Mouse (Mus musculus): ENCODE data around the gene Slc35b1. TPM values are rescaled to one million over a fixed set of nuclear protein-coding genes. Genes with fewer than 3 reads are reported as not detected.
A peak's percentile ranks its signal among the peaks of the same experiment; 100 is the strongest.

Slc35b1 gene
- polyA plus RNA-seq, 1 experiment = 63.6 TPM

DNA sequence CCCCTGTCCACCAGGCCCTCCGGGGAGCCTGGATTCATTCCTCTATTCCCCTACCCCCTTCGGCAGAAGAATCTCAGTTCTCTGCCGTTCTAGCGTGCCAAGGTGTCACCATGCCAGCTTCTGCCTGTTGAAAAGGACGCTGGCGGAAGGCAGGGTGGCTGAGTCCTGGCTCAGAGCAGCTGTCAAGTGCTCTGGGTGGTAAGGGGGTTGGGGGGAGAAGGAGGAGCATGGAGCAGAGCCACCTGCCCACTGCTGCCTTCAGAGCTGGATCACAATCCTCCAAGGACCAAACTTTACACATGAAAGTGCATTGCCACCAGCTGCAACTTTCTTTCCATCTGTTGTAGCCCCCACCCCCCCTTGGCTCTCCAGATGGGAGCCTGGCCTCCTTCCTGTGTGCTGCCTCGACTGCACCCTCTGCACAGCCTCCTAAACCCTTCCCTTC, 7.8 kb downstream of the Slc35b1 start:
- WGBS = 69% methylated on average over 7 of the region's 7 CpGs
- no peak for TF ChIP-seq CTCF (conservative IDR thresholded peaks at IDR 0.05; ENCODE audit: insufficient read depth, insufficient read length, low read depth, low read length)
- no peak for TF ChIP-seq POLR2A (IDR thresholded peaks at IDR 0.05; ENCODE audit: low read depth, low read length)
- Histone ChIP-seq H3K27me3 (replicated peaks; ENCODE audit: control insufficient read depth, insufficient read depth, low read length) (no peaks in the 10 kb centered on the region), H3K4me1 (ENCODE audit: control insufficient read depth, insufficient read depth, low read length) (no peaks in the 10 kb centered on the region), H3K36me3 (ENCODE audit: control insufficient read depth, insufficient read depth, low read length) (peaks cover 5% of the 10 kb centered on the region), H3K4me3 (ENCODE audit: insufficient read depth, low read depth, low read length) (no peak overlapping the region), H3K27ac (ENCODE audit: insufficient read depth, low read depth, low read length) (no peak overlapping the region)
- no peak for DNase-seq

DNA sequence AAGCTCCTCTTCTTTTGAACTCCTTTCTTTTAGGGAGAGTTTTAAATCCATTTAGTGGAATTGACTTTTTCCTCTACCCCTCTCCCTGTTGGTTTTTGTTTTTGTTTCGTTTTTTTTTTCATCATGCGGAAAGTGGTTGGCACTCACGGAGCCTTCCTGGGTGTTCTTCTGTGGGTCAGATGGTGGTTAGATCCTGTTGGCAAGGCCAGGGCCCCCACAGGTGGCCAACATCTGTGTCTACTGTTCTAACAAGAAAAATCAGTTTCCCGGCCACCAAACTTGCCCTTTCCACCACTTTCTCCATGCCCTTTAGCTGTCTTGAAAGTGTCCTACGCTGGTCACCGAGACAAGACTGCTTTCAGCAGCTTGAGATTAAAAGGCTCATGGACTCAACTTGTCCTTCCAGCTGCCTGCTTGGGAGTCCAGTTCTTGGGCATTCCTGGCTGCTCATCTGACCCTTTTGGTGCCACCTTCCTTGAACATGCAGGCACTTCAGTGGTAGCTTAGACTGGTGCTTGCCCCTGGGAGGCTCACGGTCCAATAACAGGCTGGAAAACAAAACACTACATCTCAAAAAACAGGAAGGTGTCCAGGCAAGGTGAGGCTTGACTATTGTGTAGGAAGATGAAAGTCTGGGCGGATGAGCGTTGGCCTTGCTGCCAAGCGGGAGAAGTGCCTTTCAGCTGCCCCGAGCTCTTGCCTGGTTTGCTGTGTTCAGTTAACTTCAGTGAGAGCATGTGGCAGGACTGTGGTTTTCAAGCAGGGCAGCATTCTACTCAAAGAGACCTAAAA, 8.4 kb downstream of the Slc35b1 start:
- Histone ChIP-seq H3K4me1 (ENCODE audit: control insufficient read depth, insufficient read depth, low read length) (no peaks in the 10 kb centered on the region), H3K27me3 (replicated peaks; ENCODE audit: control insufficient read depth, insufficient read depth, low read length) (no peaks in the 10 kb centered on the region), H3K4me3 (ENCODE audit: insufficient read depth, low read depth, low read length) (no peak overlapping the region), H3K27ac (ENCODE audit: insufficient read depth, low read depth, low read length) (no peak overlapping the region), H3K36me3 (ENCODE audit: control insufficient read depth, insufficient read depth, low read length) (peaks cover 5% of the 10 kb centered on the region)
- DNase-seq = no peak
- TF ChIP-seq POLR2A (IDR thresholded peaks at IDR 0.05; ENCODE audit: low read depth, low read length) (no peak), CTCF (conservative IDR thresholded peaks at IDR 0.05; ENCODE audit: insufficient read depth, insufficient read length, low read depth, low read length) (no peak)
- 79% methylated on average over 11 of the region's 11 CpGs for WGBS

DNA sequence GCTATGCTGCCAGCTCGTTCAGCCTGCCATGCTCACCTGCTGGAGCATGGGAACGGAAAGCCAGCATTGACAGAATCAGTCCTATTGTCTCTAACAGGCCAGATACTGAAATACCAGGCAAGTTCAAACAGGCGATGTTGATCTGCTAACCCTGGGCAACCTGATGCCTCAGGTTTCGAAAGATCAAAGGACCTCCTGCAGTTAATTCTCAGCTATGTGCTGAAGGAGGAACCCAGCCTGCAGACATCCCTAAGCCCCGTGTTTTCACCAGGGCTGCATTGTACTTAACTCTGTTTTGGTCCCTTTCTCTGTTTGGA, 9.0 kb downstream of the Slc35b1 start:
- DNase-seq = no peak
- H3K27me3 ChIP-seq (replicated peaks; ENCODE audit: control insufficient read depth, insufficient read depth, low read length) = no peaks in the 10 kb centered on the region
- peaks cover 3% of the 10 kb centered on the region; the same call in 1 of the 2 replicates for H3K4me1 ChIP-seq (ENCODE audit: control insufficient read depth, insufficient read depth, low read length)
- no peak overlapping the region for H3K27ac ChIP-seq (ENCODE audit: insufficient read depth, low read depth, low read length)
- H3K36me3 ChIP-seq (ENCODE audit: control insufficient read depth, insufficient read depth, low read length) = peaks cover 5% of the 10 kb centered on the region
- TF ChIP-seq POLR2A (IDR thresholded peaks at IDR 0.05; ENCODE audit: low read depth, low read length) = no peak
- TF ChIP-seq CTCF (conservative IDR thresholded peaks at IDR 0.05; ENCODE audit: insufficient read depth, insufficient read length, low read depth, low read length) = no peak
- H3K4me3 ChIP-seq (ENCODE audit: insufficient read depth, low read depth, low read length) = no peak overlapping the region
- WGBS = 55% methylated on average over 5 of the region's 5 CpGs

DNA sequence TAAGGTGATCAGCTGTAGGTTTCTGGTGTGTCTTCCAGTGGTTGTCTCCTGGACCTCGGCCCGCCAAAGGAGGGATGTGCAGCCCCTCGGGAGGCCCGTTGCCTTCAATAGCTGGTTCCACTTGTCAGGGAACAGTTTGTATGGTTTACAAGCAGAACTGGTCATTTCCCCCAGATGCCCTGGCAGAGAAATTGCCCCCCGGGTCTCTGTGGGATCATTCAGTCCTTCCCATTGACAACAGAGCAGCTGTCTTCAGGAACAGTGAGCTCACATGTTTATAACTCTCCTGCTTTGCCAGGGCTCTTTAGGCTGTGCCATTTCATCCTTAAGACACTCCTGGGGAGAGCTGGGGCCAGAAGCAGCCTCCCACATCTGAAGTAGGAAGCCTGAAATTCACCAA, 9.6 kb downstream of the Slc35b1 start:
- WGBS = 35% methylated on average over 5 of the region's 5 CpGs
- DNase-seq = no peak
- Histone ChIP-seq H3K27me3 (replicated peaks; ENCODE audit: control insufficient read depth, insufficient read depth, low read length) (no peaks in the 10 kb centered on the region), H3K27ac (ENCODE audit: insufficient read depth, low read depth, low read length) (no peak overlapping the region), H3K36me3 (ENCODE audit: control insufficient read depth, insufficient read depth, low read length) (peaks cover 5% of the 10 kb centered on the region), H3K4me3 (ENCODE audit: insufficient read depth, low read depth, low read length) (no peak overlapping the region), H3K4me1 (ENCODE audit: control insufficient read depth, insufficient read depth, low read length) (peaks cover 3% of the 10 kb centered on the region; the same call in 1 of the 2 replicates)
- TF ChIP-seq CTCF (conservative IDR thresholded peaks at IDR 0.05; ENCODE audit: insufficient read depth, insufficient read length, low read depth, low read length) = no peak
- no peak for TF ChIP-seq POLR2A (IDR thresholded peaks at IDR 0.05; ENCODE audit: low read depth, low read length)

DNA sequence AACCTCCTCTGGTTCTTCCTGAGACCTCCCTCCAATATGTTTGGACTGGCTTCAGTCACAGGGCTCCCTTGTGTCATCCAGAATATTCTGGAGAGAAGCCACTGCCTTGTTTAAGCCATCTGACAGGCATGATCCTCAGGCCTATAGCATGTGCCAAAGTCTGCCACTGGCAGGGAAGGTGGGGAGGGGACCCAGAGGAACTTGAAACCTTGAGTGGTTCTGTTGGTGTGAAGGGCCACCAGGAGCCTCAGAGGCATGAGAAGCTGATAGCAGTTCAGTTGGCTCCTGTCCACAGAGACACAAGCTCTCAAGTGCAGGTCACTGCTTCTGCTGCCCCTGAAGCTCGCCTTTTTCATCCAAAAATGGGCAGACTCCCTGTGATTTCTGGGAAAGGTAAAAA, 12.1 kb downstream of the Slc35b1 start:
- DNase-seq = no peak
- WGBS = 68% methylated on average over 1 of the region's 1 CpGs
- peaks cover 3% of the 10 kb centered on the region; the same call in 1 of the 2 replicates for H3K4me1 ChIP-seq (ENCODE audit: control insufficient read depth, insufficient read depth, low read length)
- H3K4me3 ChIP-seq (ENCODE audit: insufficient read depth, low read depth, low read length) = no peak overlapping the region
- no peaks in the 10 kb centered on the region for H3K27me3 ChIP-seq (replicated peaks; ENCODE audit: control insufficient read depth, insufficient read depth, low read length)
- no peak overlapping the region for H3K27ac ChIP-seq (ENCODE audit: insufficient read depth, low read depth, low read length)
- TF ChIP-seq CTCF (conservative IDR thresholded peaks at IDR 0.05; ENCODE audit: insufficient read depth, insufficient read length, low read depth, low read length) = no peak
- no peak for TF ChIP-seq POLR2A (IDR thresholded peaks at IDR 0.05; ENCODE audit: low read depth, low read length)
- no peaks in the 10 kb centered on the region; the same call in none of the 2 replicates for H3K36me3 ChIP-seq (ENCODE audit: control insufficient read depth, insufficient read depth, low read length)

DNA sequence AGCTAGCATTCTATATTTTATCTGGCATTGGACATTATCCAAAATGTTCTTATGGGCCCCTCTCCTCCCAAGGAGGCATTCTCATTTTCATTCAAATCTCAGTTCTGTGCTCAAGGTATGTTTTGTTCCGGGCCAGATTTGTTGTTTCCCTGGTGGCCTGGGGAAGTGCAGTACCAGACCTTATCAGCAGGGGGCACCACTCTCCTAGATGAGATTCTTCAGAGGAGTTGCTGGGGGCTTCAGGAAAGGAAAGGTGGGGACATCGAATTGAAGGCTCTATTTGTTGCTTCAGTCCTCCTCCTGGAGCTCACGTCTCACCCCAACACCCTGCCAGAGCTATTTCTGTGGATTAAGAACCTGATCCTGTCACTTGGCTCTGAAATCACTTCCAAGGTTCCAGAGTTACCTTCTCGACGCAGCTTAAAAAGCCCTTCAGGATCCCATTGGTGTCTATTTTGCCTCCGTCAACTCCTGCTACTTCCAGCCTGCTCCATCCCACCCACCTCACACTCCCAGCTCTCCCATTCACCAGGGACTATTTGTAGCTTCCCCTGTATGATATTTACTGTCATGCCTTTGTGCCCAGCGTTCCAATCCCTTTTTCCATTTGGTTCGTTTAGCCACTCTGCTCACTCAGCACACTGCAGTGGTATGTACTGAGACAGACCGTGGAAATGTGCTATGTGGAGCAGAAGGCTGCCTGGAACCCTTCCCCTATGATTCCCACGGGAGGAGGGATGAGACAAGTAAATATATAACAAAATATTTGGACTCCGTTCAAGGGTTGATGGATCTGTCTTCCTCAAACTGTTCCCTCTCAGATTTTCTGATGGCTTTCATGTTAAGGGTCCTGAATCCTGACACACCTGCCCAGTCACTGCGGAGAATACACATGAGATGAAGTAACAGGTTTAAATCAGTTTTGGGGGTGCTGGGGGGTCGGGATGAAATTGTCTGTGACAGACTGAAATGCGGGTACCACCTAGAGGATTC, 13.6 kb downstream of the Slc35b1 start:
- no peak for TF ChIP-seq POLR2A (IDR thresholded peaks at IDR 0.05; ENCODE audit: low read depth, low read length)
- peak; percentile 92 for TF ChIP-seq CTCF (conservative IDR thresholded peaks at IDR 0.05; ENCODE audit: insufficient read depth, insufficient read length, low read depth, low read length)
- peak; percentile 58 for DNase-seq
- Histone ChIP-seq H3K4me3 (ENCODE audit: insufficient read depth, low read depth, low read length) (no peak overlapping the region), H3K4me1 (ENCODE audit: control insufficient read depth, insufficient read depth, low read length) (peaks cover 3% of the 10 kb centered on the region; the same call in 1 of the 2 replicates), H3K36me3 (ENCODE audit: control insufficient read depth, insufficient read depth, low read length) (no peaks in the 10 kb centered on the region), H3K27ac (ENCODE audit: insufficient read depth, low read depth, low read length) (no peak overlapping the region), H3K27me3 (replicated peaks; ENCODE audit: control insufficient read depth, insufficient read depth, low read length) (no peaks in the 10 kb centered on the region)
- WGBS = 35% methylated on average over 14 of the region's 14 CpGs
